Mouse (Mus musculus): ENCODE measurements around the gene Cebpb. TPM values are rescaled to one million over a fixed set of nuclear protein-coding genes. Genes with fewer than 3 reads are reported as not detected.
A peak's percentile ranks its signal among the peaks of the same experiment; 100 is the strongest.

Gene Cebpb
- polyA plus RNA-seq, 1 experiment from 2014 or later: 0.51 TPM

- Histone ChIP-seq H3K9me3 (replicated peaks; ENCODE audit: control insufficient read depth, low read length) (no peaks in the 10 kb centered on the region), H3K4me3 (ENCODE audit: low read length) (no peak overlapping the region), H3K4me2 (ENCODE audit: low read depth, low read length) (no peak overlapping the region), H3K4me1 (ENCODE audit: control insufficient read depth, insufficient read depth, low read length) (no peaks in the 10 kb centered on the region), H3K27ac (ENCODE audit: low read length) (no peak overlapping the region), H3K27me3 (ENCODE audit: control insufficient read depth, insufficient read depth, low read length) (no peaks in the 10 kb centered on the region), H3K9ac (ENCODE audit: low read length) (no peak overlapping the region), H3K36me3 (ENCODE audit: control insufficient read depth, insufficient read depth) (0 out of 2 replicates have a peak, but pooled peaks cover 3% of the 10 kb centered on the region)
- no peak for ATAC-seq (replicated peaks; ENCODE audit: extremely low read depth, insufficient read depth, low FRiP score)
- WGBS: 69% methylated on average over 7 of the region's 7 CpGs
Measured at GRCm38 (mm10) chr2:167652694-167653093, 36.0 kb upstream of the Cebpb start.

GRCm38 (mm10) chr2:167654911-167655600 is 33.7 kb upstream of the Cebpb start:
- no peak overlapping the region for H3K27ac ChIP-seq (ENCODE audit: low read length)
- peaks cover 12% of the 10 kb centered on the region for H3K4me1 ChIP-seq (ENCODE audit: control insufficient read depth, insufficient read depth, low read length)
- no peak overlapping the region for H3K4me2 ChIP-seq (ENCODE audit: low read depth, low read length)
- no peak overlapping the region for H3K4me3 ChIP-seq (ENCODE audit: low read length)
- no peak overlapping the region for H3K9ac ChIP-seq (ENCODE audit: low read length)
- H3K9me3 ChIP-seq (replicated peaks; ENCODE audit: control insufficient read depth, low read length): no peaks in the 10 kb centered on the region
- no peaks in the 10 kb centered on the region for H3K27me3 ChIP-seq (ENCODE audit: control insufficient read depth, insufficient read depth, low read length)
- ATAC-seq (replicated peaks; ENCODE audit: extremely low read depth, insufficient read depth, low FRiP score): no peak
- 86% methylated on average over 10 of the region's 10 CpGs for WGBS
- H3K36me3 ChIP-seq (ENCODE audit: control insufficient read depth, insufficient read depth): 0 out of 2 replicates have a peak, but pooled peaks cover 3% of the 10 kb centered on the region

GRCm38 (mm10) chr2:167656629-167657478 is 31.9 kb upstream of the Cebpb start:
- no peaks in the 10 kb centered on the region for H3K9me3 ChIP-seq (replicated peaks; ENCODE audit: control insufficient read depth, low read length)
- H3K9ac ChIP-seq (ENCODE audit: low read length): peak overlapping the region; percentile 50
- H3K27me3 ChIP-seq (ENCODE audit: control insufficient read depth, insufficient read depth, low read length): no peaks in the 10 kb centered on the region
- WGBS: 76% methylated on average over 16 of the region's 16 CpGs
- H3K36me3 ChIP-seq (ENCODE audit: control insufficient read depth, insufficient read depth): no peaks in the 10 kb centered on the region
- peak overlapping the region; percentile 35 for H3K4me2 ChIP-seq (ENCODE audit: low read depth, low read length)
- H3K4me3 ChIP-seq (ENCODE audit: low read length): 0 out of 2 replicates have a peak overlapping the region, but pooled peaks have one; percentile 1
- H3K4me1 ChIP-seq (ENCODE audit: control insufficient read depth, insufficient read depth, low read length): peaks cover 21% of the 10 kb centered on the region
- no peak overlapping the region for H3K27ac ChIP-seq (ENCODE audit: low read length)
- no peak for ATAC-seq (replicated peaks; ENCODE audit: extremely low read depth, insufficient read depth, low FRiP score)

GRCm38 (mm10) chr2:167657973-167658372 is 30.7 kb upstream of the Cebpb start:
- no peaks in the 10 kb centered on the region for H3K9me3 ChIP-seq (replicated peaks; ENCODE audit: control insufficient read depth, low read length)
- no peak overlapping the region for H3K27ac ChIP-seq (ENCODE audit: low read length)
- no peak overlapping the region for H3K4me2 ChIP-seq (ENCODE audit: low read depth, low read length)
- H3K4me1 ChIP-seq (ENCODE audit: control insufficient read depth, insufficient read depth, low read length): peaks cover 25% of the 10 kb centered on the region
- H3K27me3 ChIP-seq (ENCODE audit: control insufficient read depth, insufficient read depth, low read length): no peaks in the 10 kb centered on the region
- 88% methylated on average over 4 of the region's 4 CpGs for WGBS
- H3K36me3 ChIP-seq (ENCODE audit: control insufficient read depth, insufficient read depth): no peaks in the 10 kb centered on the region
- no peak overlapping the region for H3K4me3 ChIP-seq (ENCODE audit: low read length)
- H3K9ac ChIP-seq (ENCODE audit: low read length): no peak overlapping the region
- ATAC-seq (replicated peaks; ENCODE audit: extremely low read depth, insufficient read depth, low FRiP score): no peak

- ATAC-seq (replicated peaks; ENCODE audit: extremely low read depth, insufficient read depth, low FRiP score): no peak
- peak overlapping the region; percentile 0; the same call in 1 of the 2 replicates for H3K9ac ChIP-seq (ENCODE audit: low read length)
- H3K4me3 ChIP-seq (ENCODE audit: low read length): no peak overlapping the region
- H3K27ac ChIP-seq (ENCODE audit: low read length): no peak overlapping the region
- 39% methylated on average over 11 of the region's 11 CpGs for WGBS
- H3K27me3 ChIP-seq (ENCODE audit: control insufficient read depth, insufficient read depth, low read length): no peaks in the 10 kb centered on the region
- H3K4me2 ChIP-seq (ENCODE audit: low read depth, low read length): no peak overlapping the region
- H3K4me1 ChIP-seq (ENCODE audit: control insufficient read depth, insufficient read depth, low read length): peaks cover 25% of the 10 kb centered on the region
- no peaks in the 10 kb centered on the region for H3K9me3 ChIP-seq (replicated peaks; ENCODE audit: control insufficient read depth, low read length)
- H3K36me3 ChIP-seq (ENCODE audit: control insufficient read depth, insufficient read depth): no peaks in the 10 kb centered on the region
Measured at GRCm38 (mm10) chr2:167658712-167659111, 30.0 kb upstream of the Cebpb start.

- Histone ChIP-seq H3K4me3 (ENCODE audit: low read length) (no peak overlapping the region), H3K9ac (ENCODE audit: low read length) (peak overlapping the region; percentile 0; the same call in 1 of the 2 replicates), H3K4me1 (ENCODE audit: control insufficient read depth, insufficient read depth, low read length) (peaks cover 25% of the 10 kb centered on the region), H3K36me3 (ENCODE audit: control insufficient read depth, insufficient read depth) (no peaks in the 10 kb centered on the region), H3K27me3 (ENCODE audit: control insufficient read depth, insufficient read depth, low read length) (no peaks in the 10 kb centered on the region), H3K27ac (ENCODE audit: low read length) (0 out of 2 replicates have a peak overlapping the region, but pooled peaks have one; percentile 0), H3K4me2 (ENCODE audit: low read depth, low read length) (peak overlapping the region; percentile 98), H3K9me3 (replicated peaks; ENCODE audit: control insufficient read depth, low read length) (no peaks in the 10 kb centered on the region)
- ATAC-seq (replicated peaks; ENCODE audit: extremely low read depth, insufficient read depth, low FRiP score): no peak
- WGBS: 67% methylated on average over 10 of the region's 10 CpGs
Measured at GRCm38 (mm10) chr2:167659177-167659846, 29.4 kb upstream of the Cebpb start.

GRCm38 (mm10) chr2:167659847-167660610 is 28.7 kb upstream of the Cebpb start:
- no peaks in the 10 kb centered on the region for H3K36me3 ChIP-seq (ENCODE audit: control insufficient read depth, insufficient read depth)
- H3K27ac ChIP-seq (ENCODE audit: low read length): peak overlapping the region; percentile 58
- no peaks in the 10 kb centered on the region for H3K27me3 ChIP-seq (ENCODE audit: control insufficient read depth, insufficient read depth, low read length)
- peak overlapping the region; percentile 98 for H3K4me2 ChIP-seq (ENCODE audit: low read depth, low read length)
- H3K4me3 ChIP-seq (ENCODE audit: low read length): peak overlapping the region; percentile 84
- 21% methylated on average over 13 of the region's 13 CpGs for WGBS
- H3K4me1 ChIP-seq (ENCODE audit: control insufficient read depth, insufficient read depth, low read length): peaks cover 25% of the 10 kb centered on the region
- ATAC-seq (replicated peaks; ENCODE audit: extremely low read depth, insufficient read depth, low FRiP score): 0 out of 2 replicates have a peak, but pooled peaks have one; percentile 6
- no peaks in the 10 kb centered on the region for H3K9me3 ChIP-seq (replicated peaks; ENCODE audit: control insufficient read depth, low read length)
- peak overlapping the region; percentile 90 for H3K9ac ChIP-seq (ENCODE audit: low read length)

GRCm38 (mm10) chr2:167660611-167660971 is 28.1 kb upstream of the Cebpb start:
- H3K4me1 ChIP-seq (ENCODE audit: control insufficient read depth, insufficient read depth, low read length): peaks cover 25% of the 10 kb centered on the region
- H3K27ac ChIP-seq (ENCODE audit: low read length): peak overlapping the region; percentile 58
- no peaks in the 10 kb centered on the region for H3K9me3 ChIP-seq (replicated peaks; ENCODE audit: control insufficient read depth, low read length)
- peak overlapping the region; percentile 84 for H3K4me3 ChIP-seq (ENCODE audit: low read length)
- H3K9ac ChIP-seq (ENCODE audit: low read length): peak overlapping the region; percentile 90
- no peak for ATAC-seq (replicated peaks; ENCODE audit: extremely low read depth, insufficient read depth, low FRiP score)
- no peaks in the 10 kb centered on the region for H3K36me3 ChIP-seq (ENCODE audit: control insufficient read depth, insufficient read depth)
- peak overlapping the region; percentile 98 for H3K4me2 ChIP-seq (ENCODE audit: low read depth, low read length)
- 3% methylated on average over 12 of the region's 12 CpGs for WGBS
- H3K27me3 ChIP-seq (ENCODE audit: control insufficient read depth, insufficient read depth, low read length): no peaks in the 10 kb centered on the region
